ENCODE assay signal across 24 mouse cellular contexts in the genomic region with DNA sequence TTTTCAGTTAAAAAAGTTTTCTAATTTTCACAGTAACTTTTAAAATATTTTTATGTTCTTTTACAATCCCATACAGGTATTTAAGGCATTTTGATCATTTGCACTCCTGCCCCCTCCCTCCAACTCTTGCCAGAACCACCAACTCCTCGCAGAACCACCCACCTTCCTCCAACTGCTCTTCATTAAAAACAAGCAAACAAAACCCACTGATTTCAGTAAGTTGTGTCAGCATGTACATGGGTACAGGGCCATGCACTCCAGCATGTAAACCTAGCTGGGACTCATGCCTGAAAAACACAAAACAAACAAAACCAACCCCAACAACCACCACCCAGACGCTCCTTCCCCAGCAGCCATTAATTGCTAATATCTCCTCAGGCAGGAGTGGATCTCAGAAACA.
"Had no signal": no experiment of that assay in that cellular context is flagged by ENCODE, and none has a peak within 500 bp of the region (broad histone marks: within the 10 kb centered on the region; RNA-seq: fewer than 3 reads in every experiment).

No protein-coding gene starts in this region.

- H3K27ac ChIP-seq: heart, adult 2 months; heart, embryonic 13.5 days; heart, embryonic 15.5 days; hindbrain, embryonic 13.5 days; hindbrain, embryonic 15.5 days; hindbrain, postnatal 0 days; kidney, embryonic 15.5 days; kidney, postnatal 0 days; limb, embryonic 13.5 days; limb, embryonic 15.5 days; liver, embryonic 12.5 days; liver, embryonic 14.5 days had no signal

- H3K4me1 ChIP-seq: kidney, embryonic 15.5 days had no signal

- H3K36me3 ChIP-seq: hindbrain, embryonic 13.5 days; hindbrain, embryonic 15.5 days; kidney, embryonic 15.5 days had no signal

- H3K9ac ChIP-seq: heart, embryonic 13.5 days; heart, embryonic 15.5 days; hindbrain, embryonic 13.5 days; hindbrain, embryonic 15.5 days; kidney, embryonic 15.5 days; limb, embryonic 13.5 days; limb, embryonic 15.5 days; liver, embryonic 12.5 days; liver, embryonic 14.5 days had no signal

- H3K4me3 ChIP-seq: heart, adult 2 months; heart, embryonic 13.5 days; heart, embryonic 15.5 days; hindbrain, embryonic 13.5 days; hindbrain, embryonic 15.5 days; kidney, embryonic 15.5 days; limb, embryonic 13.5 days; limb, embryonic 15.5 days; liver, embryonic 12.5 days had no signal

- DNase-seq: gastrocnemius, postnatal 14 days; gastrocnemius, postnatal 36 days; heart, adult 11 months; heart, adult 2 months; heart, postnatal 14 days; heart, postnatal 36 days; kidney, adult 11 months; kidney, adult 2 months; kidney, adult 9 months; kidney, postnatal 14 days; left cerebral cortex, postnatal 4 days had no signal

- H3K4me2 ChIP-seq: heart, embryonic 11.5 days; heart, embryonic 13.5 days; heart, embryonic 15.5 days; hindbrain, embryonic 13.5 days; hindbrain, embryonic 15.5 days; kidney, embryonic 15.5 days; limb, embryonic 13.5 days; limb, embryonic 15.5 days; liver, embryonic 12.5 days had no signal

- ATAC-seq: hindbrain, postnatal 0 days; intestine, embryonic 16.5 days; liver, embryonic 12.5 days had no signal

- H3K9me3 ChIP-seq: heart, embryonic 13.5 days; heart, embryonic 15.5 days; hindbrain, embryonic 13.5 days; hindbrain, embryonic 15.5 days; kidney, embryonic 15.5 days; limb, embryonic 13.5 days; limb, embryonic 15.5 days; liver, embryonic 12.5 days had no signal

- H3K27me3 ChIP-seq: heart, embryonic 13.5 days; heart, embryonic 15.5 days; hindbrain, embryonic 13.5 days; hindbrain, embryonic 15.5 days; kidney, embryonic 15.5 days; limb, embryonic 13.5 days; limb, embryonic 15.5 days; liver, embryonic 12.5 days had no signal
